Mouse (Mus musculus): ENCODE measurements around the gene Drc1.

DNA sequence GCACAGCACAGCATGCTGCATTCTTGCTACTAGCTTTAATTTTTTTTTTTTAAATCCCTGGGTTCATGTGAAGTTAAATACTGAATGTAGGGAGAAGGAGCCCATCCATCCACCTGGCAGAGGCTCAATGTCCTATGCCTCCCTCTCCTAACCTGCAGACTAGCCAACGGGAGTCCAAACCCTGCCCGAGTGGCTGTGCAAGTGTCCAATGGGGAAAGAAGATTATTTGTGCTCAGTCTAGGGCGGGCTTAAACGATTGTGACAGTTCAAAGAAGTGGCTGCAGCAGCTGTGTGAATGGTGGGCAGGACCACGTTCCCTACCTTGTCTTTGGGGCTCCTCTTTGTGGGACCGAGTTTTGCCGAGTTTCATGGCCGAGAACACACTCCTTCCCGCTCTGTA lies 125.7 kb downstream of the Drc1 start:
- no peak for TF ChIP-seq CTCF (IDR thresholded peaks at IDR 0.05; ENCODE audit: low read depth)
- no peak for TF ChIP-seq EP300 (IDR thresholded peaks at IDR 0.05; ENCODE audit: low read depth)
